Mouse (Mus musculus) stomach, postnatal 0 days (tissue): ENCODE data around the gene Creg2.

Source experiments
- CTCF ChIP-seq: IDR thresholded peaks from 2 replicates; pipeline ENCODE4 v1.5.1; 2016; ENCODE audit warnings: antibody characterized with exemption, low read depth, mild to moderate bottlenecking, moderate library complexity
- EP300 ChIP-seq: optimal IDR thresholded peaks from 2 replicates; pipeline ENCODE3; 2016; ENCODE audit warnings: antibody characterized with exemption

- TF ChIP-seq CTCF (no peak), EP300 (no peak)
These were observed 27.5 kb downstream of the Creg2 start for GRCm38 (mm10) chr1:39623729-39624128.
